Mouse (Mus musculus) macrophage (primary cell): ENCODE results near the gene Zfp605. TPM values are rescaled to one million over a fixed set of nuclear protein-coding genes. Genes with fewer than 3 reads are reported as not detected.

Experiments used
- H3K27ac ChIP-seq: fragments of 350-480 bp; formaldehyde crosslinking; 2 replicates; pipeline ENCODE4 v1.9.0; 2021
- H3K36me3 ChIP-seq: fragments of 350-480 bp; formaldehyde crosslinking; 2 replicates; pipeline ENCODE4 v1.9.0; 2021; ENCODE audit errors: inconsistent target
- H3K4me3 ChIP-seq: fragments of 350-480 bp; formaldehyde crosslinking; 2 replicates; pipeline ENCODE4 v1.9.0; 2021; ENCODE audit errors: inconsistent target
- H3K79me2 ChIP-seq: fragments of 350-480 bp; formaldehyde crosslinking; 2 replicates; pipeline ENCODE4 v1.9.0; 2021; ENCODE audit errors: inconsistent target
- WGBS: methylation state at CpG from one replicate; pipeline ENCODE4 v1.1.7; 2026; ENCODE audit warnings: inconsistent platforms; ENCODE audit not compliant: missing documents; 5-methylcytosine and 5-hydroxymethylcytosine counted together
- polyA plus RNA-seq: library from polyadenylated mRNA; stranded (reverse); fragments of 250-400 nt; gene quantifications from 3 replicates; pipeline ENCODE4 v1.2.4, GENCODE M21; 2018; ENCODE audit warnings: inconsistent platforms

The Zfp605 gene
- polyA plus RNA-seq, 1 experiment from 2014 or later = 5.7 TPM

GRCm38 (mm10) chr5:110140424-110140823 is 30.5 kb downstream of the Zfp605 start:
- no peak overlapping the region for H3K27ac ChIP-seq
- H3K4me3 ChIP-seq = no peak overlapping the region
- 98% methylated on average over 5 of the region's 7 CpGs for WGBS
- H3K36me3 ChIP-seq = peaks cover 47% of the 10 kb centered on the region
- H3K79me2 ChIP-seq = peaks cover 41% of the 10 kb centered on the region

- H3K4me3 ChIP-seq = no peak overlapping the region
- H3K36me3 ChIP-seq = peaks cover 65% of the 10 kb centered on the region
- WGBS = 93% methylated on average over 2 of the region's 2 CpGs
- peaks cover 26% of the 10 kb centered on the region for H3K79me2 ChIP-seq
- no peak overlapping the region for H3K27ac ChIP-seq
Observed at GRCm38 (mm10) chr5:110142309-110142708, 32.4 kb downstream of the Zfp605 start.

GRCm38 (mm10) chr5:110143007-110143406 is 33.1 kb downstream of the Zfp605 start:
- WGBS = 88% methylated on average over 5 of the region's 5 CpGs
- Histone ChIP-seq H3K36me3 (peaks cover 67% of the 10 kb centered on the region), H3K4me3 (no peak overlapping the region), H3K79me2 (peaks cover 19% of the 10 kb centered on the region), H3K27ac (no peak overlapping the region)

GRCm38 (mm10) chr5:110169374-110169773 is 59.5 kb downstream of the Zfp605 start:
- Histone ChIP-seq H3K4me3 (no peak overlapping the region), H3K79me2 (no peaks in the 10 kb centered on the region), H3K36me3 (peaks cover 73% of the 10 kb centered on the region), H3K27ac (no peak overlapping the region)
- 91% methylated on average over 4 of the region's 4 CpGs for WGBS

- H3K79me2 ChIP-seq = peaks cover 49% of the 10 kb centered on the region
- peak within 1 kb of the TSS; percentile 76 for H3K27ac ChIP-seq
- WGBS = under 1% methylated on average over 40 of the region's 41 CpGs
- H3K4me3 ChIP-seq = peak within 1 kb of the TSS; percentile 96
- H3K36me3 ChIP-seq = peaks cover 8% of the 10 kb centered on the region; the same call in 1 of the 2 replicates
Observed at GRCm38 (mm10) chr5:110176362-110177020, 66.6 kb downstream of the Zfp605 start, which contains the start of gene Golga3. Gene Golga3, plus strand, starts transcription at chr5:110176701.

GRCm38 (mm10) chr5:110177021-110177420 is 67.1 kb downstream of the Zfp605 start:
- H3K79me2 ChIP-seq = peaks cover 54% of the 10 kb centered on the region
- H3K27ac ChIP-seq = peak overlapping the region; percentile 76
- peaks cover 8% of the 10 kb centered on the region; the same call in 1 of the 2 replicates for H3K36me3 ChIP-seq
- H3K4me3 ChIP-seq = peak overlapping the region; percentile 96
- WGBS = 3% methylated on average over 19 of the region's 19 CpGs

GRCm38 (mm10) chr5:110178628-110179027 is 68.7 kb downstream of the Zfp605 start:
- Histone ChIP-seq H3K36me3 (peaks cover 21% of the 10 kb centered on the region; the same call in 1 of the 2 replicates), H3K27ac (peak overlapping the region; percentile 76), H3K4me3 (no peak overlapping the region), H3K79me2 (peaks cover 69% of the 10 kb centered on the region)
- WGBS = 89% methylated on average over 2 of the region's 2 CpGs

Other genes with a start within 250 kb of the Zfp605 start
- 5.5 to 6.7 TPM (median 6.1 TPM) in 3 replicates for gene Gm15446, start 186.7 kb upstream of the Zfp605 start, polyA plus RNA-seq
- 14.3 to 15.9 TPM (median 15.7 TPM) in 3 replicates for gene Zfp932, start 113.6 kb upstream of the Zfp605 start, polyA plus RNA-seq
- gene Gm17655, start 37.6 kb upstream of the Zfp605 start, polyA plus RNA-seq = 3.1 to 5.1 TPM (median 3.1 TPM) in 3 replicates
- 0.06 to 0.51 TPM (median 0.10 TPM) in 3 replicates for gene Gm35315, start 15.7 kb upstream of the Zfp605 start, polyA plus RNA-seq
- gene Plcxd1, start 10.1 kb upstream of the Zfp605 start, polyA plus RNA-seq = 0.06 to 0.07 TPM in 2 of 3 replicates, not detected in the other
- gene Gtpbp6, start 1.9 kb upstream of the Zfp605 start, polyA plus RNA-seq = 5.6 to 22.4 TPM (median 15.8 TPM) in 3 replicates
- 26.2 to 38.4 TPM (median 30.9 TPM) in 3 replicates for gene Chfr, start 25.8 kb downstream of the Zfp605 start, polyA plus RNA-seq
- 22.1 to 29.2 TPM (median 23.3 TPM) in 3 replicates for gene Golga3, start 66.6 kb downstream of the Zfp605 start, polyA plus RNA-seq
- gene Ankle2, start 120.9 kb downstream of the Zfp605 start, polyA plus RNA-seq = 22.8 to 37.6 TPM (median 32.0 TPM) in 3 replicates
- gene Pgam5, start 159.8 kb downstream of the Zfp605 start, polyA plus RNA-seq = 13.1 to 37.7 TPM (median 18.8 TPM) in 3 replicates
- gene Pxmp2, start 176.1 kb downstream of the Zfp605 start, polyA plus RNA-seq = 1.5 to 1.8 TPM (median 1.5 TPM) in 3 replicates
- 0.57 to 14.9 TPM (median 4.5 TPM) in 3 replicates for gene Pole, start 176.2 kb downstream of the Zfp605 start, polyA plus RNA-seq
- gene P2rx2, start 233.1 kb downstream of the Zfp605 start, polyA plus RNA-seq = not detected in 3 replicates
- not detected in 3 replicates for gene Lrcol1, start 234.6 kb downstream of the Zfp605 start, polyA plus RNA-seq